Mouse (Mus musculus) forebrain, postnatal 0 days (tissue): ENCODE data around the gene Cabp2. TPM values are rescaled to one million over a fixed set of nuclear protein-coding genes. Genes with fewer than 3 reads are reported as not detected.
A peak's percentile ranks its signal among the peaks of the same experiment; 100 is the strongest.

Experiments used
- ATAC-seq: fragments of 200-750 bp; cut with Nextera tagmentation; 2 replicates; pipeline ENCODE4 v1.8.0; 2017; ENCODE audit warnings: mild to moderate bottlenecking, moderate library complexity
- DNase-seq: peaks from one replicate; pipeline ENCODE4 v3.0.0-alpha.2; 2015
- H3K27ac ChIP-seq: fragments of 300-500 bp; sonication (generic); 2 replicates; pipeline ENCODE4 v1.5.1; 2014; ENCODE audit warnings: low read depth, mild to moderate bottlenecking, antibody characterized with exemption, low read length, moderate library complexity, mixed read lengths
- H3K27me3 ChIP-seq: fragments of 300-500 bp; sonication (generic); 2 replicates; pipeline ENCODE4 v1.6.1; 2014; ENCODE audit warnings: mild to moderate bottlenecking, low read length, mixed read lengths; ENCODE audit not compliant: insufficient read depth
- H3K36me3 ChIP-seq: fragments of 300-500 bp; sonication (generic); 2 replicates; pipeline ENCODE4 v1.6.1; 2014; ENCODE audit warnings: mild to moderate bottlenecking, moderate library complexity; ENCODE audit not compliant: insufficient read depth
- H3K4me1 ChIP-seq: fragments of 300-500 bp; sonication (generic); 2 replicates; pipeline ENCODE4 v1.6.1; 2014; ENCODE audit warnings: antibody characterized with exemption; ENCODE audit not compliant: insufficient read depth
- H3K4me2 ChIP-seq: fragments of 300-500 bp; sonication (generic); 2 replicates; pipeline ENCODE4 v1.6.1; 2014; ENCODE audit warnings: low read depth, mild to moderate bottlenecking, moderate library complexity
- H3K4me3 ChIP-seq: fragments of 300-500 bp; sonication (generic); 2 replicates; pipeline ENCODE4 v1.5.1; 2014; ENCODE audit warnings: low read depth, low read length, mixed read lengths
- H3K9ac ChIP-seq: fragments of 300-500 bp; sonication (generic); 2 replicates; pipeline ENCODE4 v1.6.1; 2014; ENCODE audit warnings: mild to moderate bottlenecking
- H3K9me3 ChIP-seq: fragments of 300-500 bp; sonication (generic); 2 replicates; pipeline ENCODE4 v1.6.1; 2016; ENCODE audit warnings: low read length
- CTCF ChIP-seq: sonication (generic); IDR thresholded peaks from 2 replicates; pipeline ENCODE4 v1.5.1; 2016; ENCODE audit warnings: antibody characterized with exemption, control low read depth, low read depth
- WGBS: fragments of 180-500 bp; shearing (Covaris S2); extraction: QIAGEN DNeasy Blood & Tissue Kit; methylation state at CpG from one replicate; pipeline ENCODE4 v1.1.7; 2014; 5-methylcytosine and 5-hydroxymethylcytosine counted together
- polyA plus RNA-seq: library from polyadenylated mRNA; unstranded; fragments of >200 nt; fragmentation: Nextera tagmentation; extraction: Ambion mirVana; gene quantifications from 2 replicates; pipeline ENCODE4 v1.2.1, GENCODE M21; 2015
- total RNA-seq: library from RNA; depleted of rRNA; stranded (reverse); fragments of >200 nt; gene quantifications from 2 replicates; pipeline ENCODE4 v1.2.3, GENCODE M21; 2014

Cabp2 gene
- total and polyA plus RNA-seq, 2 experiments from 2014 or later: not detected

- WGBS: 95% methylated on average over 18 of the region's 18 CpGs
- H3K4me2 ChIP-seq: no peak overlapping the region
- H3K27me3 ChIP-seq: no peaks in the 10 kb centered on the region
- no peak for TF ChIP-seq CTCF
- peaks cover 41% of the 10 kb centered on the region for H3K36me3 ChIP-seq
- no peak overlapping the region for H3K27ac ChIP-seq
- no peak overlapping the region for H3K9ac ChIP-seq
- H3K4me1 ChIP-seq: 0 out of 2 replicates have a peak, but pooled peaks cover 7% of the 10 kb centered on the region
- H3K9me3 ChIP-seq: no peaks in the 10 kb centered on the region
- ATAC-seq: no peak
- no peak for DNase-seq
- no peak overlapping the region for H3K4me3 ChIP-seq
These were observed 21.9 kb downstream of the Cabp2 start for GRCm38 (mm10) chr19:4103294-4103693.

DNA sequence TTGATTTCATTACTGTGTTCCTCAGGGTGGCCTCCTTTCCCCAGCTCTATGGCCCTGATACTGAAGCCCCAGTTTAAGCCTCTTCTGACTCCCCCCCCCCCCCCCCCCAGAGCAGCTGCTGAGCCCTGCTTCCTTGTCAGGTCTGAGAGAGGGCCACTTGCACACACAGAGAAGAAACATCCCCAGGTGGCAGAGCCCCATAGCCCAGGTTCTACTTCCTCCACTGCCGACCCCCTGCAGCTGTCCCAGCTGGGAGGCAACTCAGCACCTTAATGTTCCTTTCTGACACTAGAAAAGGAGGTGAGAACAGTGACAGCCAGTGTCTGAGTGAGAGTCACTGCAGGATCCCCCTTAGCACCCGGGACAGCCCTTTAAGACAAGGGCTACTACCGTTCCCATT, 22.4 kb downstream of the Cabp2 start:
- Histone ChIP-seq H3K4me1 (0 out of 2 replicates have a peak, but pooled peaks cover 7% of the 10 kb centered on the region), H3K4me3 (no peak overlapping the region), H3K9me3 (no peaks in the 10 kb centered on the region), H3K27me3 (no peaks in the 10 kb centered on the region), H3K4me2 (no peak overlapping the region), H3K36me3 (peaks cover 44% of the 10 kb centered on the region), H3K9ac (no peak overlapping the region), H3K27ac (no peak overlapping the region)
- no peak for DNase-seq
- TF ChIP-seq CTCF: no peak
- WGBS: 87% methylated on average over 3 of the region's 3 CpGs
- ATAC-seq: no peak

GRCm38 (mm10) chr19:4104675-4105194, 23.4 kb downstream of the Cabp2 start:
- no peak for DNase-seq
- TF ChIP-seq CTCF: no peak
- Histone ChIP-seq H3K27ac (no peak overlapping the region), H3K9me3 (no peaks in the 10 kb centered on the region), H3K4me3 (no peak overlapping the region), H3K4me2 (no peak overlapping the region), H3K9ac (no peak overlapping the region), H3K4me1 (0 out of 2 replicates have a peak, but pooled peaks cover 7% of the 10 kb centered on the region), H3K27me3 (no peaks in the 10 kb centered on the region), H3K36me3 (peaks cover 44% of the 10 kb centered on the region)
- ATAC-seq: no peak
- WGBS: 94% methylated on average over 16 of the region's 16 CpGs

- no peaks in the 10 kb centered on the region for H3K9me3 ChIP-seq
- H3K4me1 ChIP-seq: no peaks in the 10 kb centered on the region
- no peak overlapping the region for H3K4me2 ChIP-seq
- H3K27me3 ChIP-seq: no peaks in the 10 kb centered on the region
- H3K4me3 ChIP-seq: no peak overlapping the region
- DNase-seq: no peak
- WGBS: 93% methylated on average over 14 of the region's 14 CpGs
- TF ChIP-seq CTCF: no peak
- no peak overlapping the region for H3K9ac ChIP-seq
- no peak for ATAC-seq
- peaks cover 56% of the 10 kb centered on the region for H3K36me3 ChIP-seq
- H3K27ac ChIP-seq: no peak overlapping the region
These were observed 25.3 kb downstream of the Cabp2 start for GRCm38 (mm10) chr19:4106654-4107053.

GRCm38 (mm10) chr19:4108535-4108934, 27.2 kb downstream of the Cabp2 start:
- H3K9ac ChIP-seq: no peak overlapping the region
- WGBS: 91% methylated on average over 9 of the region's 9 CpGs
- no peak overlapping the region for H3K4me2 ChIP-seq
- no peak overlapping the region for H3K4me3 ChIP-seq
- H3K36me3 ChIP-seq: peaks cover 66% of the 10 kb centered on the region
- TF ChIP-seq CTCF: no peak
- no peaks in the 10 kb centered on the region for H3K4me1 ChIP-seq
- DNase-seq (no peak), ATAC-seq (no peak)
- no peak overlapping the region for H3K27ac ChIP-seq
- no peaks in the 10 kb centered on the region for H3K9me3 ChIP-seq
- no peaks in the 10 kb centered on the region for H3K27me3 ChIP-seq

DNA sequence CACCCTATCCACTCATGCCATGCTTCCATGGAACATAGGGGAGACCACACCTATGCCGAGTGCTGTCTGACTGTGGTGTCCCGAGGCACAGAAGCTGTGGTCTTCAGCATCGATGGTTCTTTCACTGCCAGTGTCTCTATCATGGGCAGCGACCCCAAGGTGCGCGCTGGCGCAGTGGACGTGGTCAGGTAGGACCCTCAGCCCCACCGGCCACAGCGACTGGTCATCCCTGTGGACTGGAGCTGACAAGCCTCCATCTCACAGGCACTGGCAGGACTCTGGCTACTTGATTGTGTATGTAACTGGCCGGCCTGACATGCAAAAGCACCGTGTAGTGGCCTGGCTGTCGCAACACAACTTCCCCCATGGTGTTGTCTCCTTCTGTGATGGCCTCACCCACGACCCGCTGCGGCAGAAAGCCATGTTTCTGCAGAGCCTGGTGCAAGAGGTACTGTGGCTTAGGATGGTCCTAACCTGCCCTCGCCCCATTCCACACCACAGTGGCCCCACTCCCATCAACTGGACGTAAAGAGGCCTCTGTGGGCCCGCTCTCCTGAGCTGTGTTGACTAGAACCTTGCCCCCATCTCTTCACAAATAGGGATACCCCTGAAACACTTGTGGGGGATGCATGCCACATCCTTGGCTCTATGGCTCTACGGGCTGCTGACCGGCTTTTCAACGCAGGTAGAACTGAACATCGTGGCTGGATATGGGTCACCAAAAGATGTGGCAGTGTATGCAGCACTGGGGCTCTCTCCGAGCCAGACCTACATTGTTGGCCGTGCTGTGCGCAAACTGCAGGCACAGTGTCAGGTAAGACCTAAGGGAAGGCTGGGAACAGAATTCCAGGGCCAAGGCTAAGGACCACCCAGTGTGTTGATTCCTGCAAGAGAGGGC, 30.9 kb downstream of the Cabp2 start:
- H3K36me3 ChIP-seq: peaks cover 74% of the 10 kb centered on the region

DNA sequence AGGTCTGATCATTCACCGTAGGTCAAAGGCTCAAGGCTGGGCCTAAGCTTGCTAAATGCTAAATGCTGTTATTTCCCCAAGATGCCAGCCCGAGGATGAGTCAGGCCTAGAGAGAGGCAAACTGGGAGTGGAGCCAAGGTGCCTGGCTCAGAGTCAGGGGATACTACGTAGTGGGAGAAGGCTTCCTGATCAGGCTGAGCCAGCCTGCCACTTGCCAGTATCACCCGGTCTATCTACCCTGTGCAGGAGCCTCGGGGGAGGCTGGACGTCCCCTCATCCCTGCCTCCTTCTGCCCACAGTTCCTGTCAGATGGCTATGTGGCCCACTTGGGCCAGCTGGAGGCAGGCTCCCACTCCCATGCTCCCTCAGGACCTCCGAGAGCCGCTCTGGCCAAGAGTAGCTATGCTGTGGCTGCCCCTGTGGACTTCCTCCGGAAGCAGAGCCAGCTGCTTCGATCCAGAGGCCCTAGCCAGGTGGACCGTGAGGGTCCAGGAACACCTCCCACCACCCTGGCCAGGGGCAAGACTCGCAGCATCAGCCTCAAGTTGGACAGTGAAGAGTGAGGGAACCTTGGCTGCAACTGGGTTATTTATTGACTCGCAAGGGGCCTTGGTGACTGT, 31.9 kb downstream of the Cabp2 start:
- 73% methylated on average over 13 of the region's 13 CpGs for WGBS
- H3K4me3 ChIP-seq: no peak overlapping the region
- no peak for TF ChIP-seq CTCF
- no peak overlapping the region for H3K4me2 ChIP-seq
- no peaks in the 10 kb centered on the region for H3K27me3 ChIP-seq
- DNase-seq (peak; percentile 43), ATAC-seq (0 out of 2 replicates have a peak, but pooled peaks have one; percentile 28)
- no peak overlapping the region for H3K27ac ChIP-seq
- peaks cover 74% of the 10 kb centered on the region for H3K36me3 ChIP-seq
- no peak overlapping the region for H3K9ac ChIP-seq
- no peaks in the 10 kb centered on the region for H3K9me3 ChIP-seq
- no peaks in the 10 kb centered on the region for H3K4me1 ChIP-seq

More for the DNA sequence above, 30.9 kb downstream of the Cabp2 start:
- Histone ChIP-seq H3K4me1 (no peaks in the 10 kb centered on the region), H3K9me3 (no peaks in the 10 kb centered on the region), H3K4me3 (no peak overlapping the region), H3K27me3 (no peaks in the 10 kb centered on the region), H3K27ac (no peak overlapping the region), H3K9ac (no peak overlapping the region), H3K4me2 (no peak overlapping the region)
- DNase-seq: no peak
- TF ChIP-seq CTCF: no peak
- ATAC-seq: no peak
- 95% methylated on average over 26 of the region's 26 CpGs for WGBS
